Mouse (Mus musculus) adrenal gland, postnatal 10 days (tissue): Measurements from ENCODE around the gene Metrn. TPM values are rescaled to one million over a fixed set of nuclear protein-coding genes. Genes with fewer than 3 reads are reported as not detected.

Experiments used
- DNase-seq: peaks from one replicate; pipeline ENCODE4 v3.0.0; 2021; ENCODE audit warnings: mixed read lengths
- total RNA-seq, 2 experiments: library from RNA; stranded (reverse); gene quantifications; 2 replicates each; pipeline ENCODE4 v1.2.3; 2021

Gene Metrn
- total RNA-seq, 2 experiments from 2014 or later, result 28.0 to 45.1 TPM

- peak; percentile 69 for DNase-seq
These were observed 34.7 kb upstream of the Metrn start for GRCm38 (mm10) chr17:25831451-25832281.

- no peak for DNase-seq
These were observed 34.0 kb upstream of the Metrn start for GRCm38 (mm10) chr17:25830806-25831431.

GRCm38 (mm10) chr17:25830200-25830753 lies 33.3 kb upstream of the Metrn start:
- no peak for DNase-seq

- DNase-seq, result no peak
These were observed 32.7 kb upstream of the Metrn start for GRCm38 (mm10) chr17:25829558-25830017.

GRCm38 (mm10) chr17:25828712-25829557 lies 32.0 kb upstream of the Metrn start, which contains the start of gene Jmjd8:
Gene Jmjd8, plus strand, starts transcription at chr17:25828867.
- DNase-seq, result peak; percentile 87

- no peak for DNase-seq
These were observed 31.3 kb upstream of the Metrn start for GRCm38 (mm10) chr17:25828223-25828594.

GRCm38 (mm10) chr17:25827546-25828222 lies 30.7 kb upstream of the Metrn start:
- DNase-seq, result no peak

GRCm38 (mm10) chr17:25827011-25827410 lies 30.1 kb upstream of the Metrn start:
- DNase-seq, result no peak

- DNase-seq, result no peak
These were observed 29.1 kb upstream of the Metrn start for GRCm38 (mm10) chr17:25825984-25826570.

GRCm38 (mm10) chr17:25825311-25825710 lies 28.4 kb upstream of the Metrn start:
- no peak for DNase-seq

- DNase-seq, result no peak
These were observed 27.6 kb upstream of the Metrn start for GRCm38 (mm10) chr17:25824362-25825142.

- DNase-seq, result peak; percentile 80
These were observed 26.5 kb upstream of the Metrn start, which contains the start of gene Wdr24 for GRCm38 (mm10) chr17:25823452-25823851. Gene Wdr24, plus strand, starts transcription at chr17:25823627.

GRCm38 (mm10) chr17:25818851-25819780 lies 22.2 kb upstream of the Metrn start:
- DNase-seq, result no peak

GRCm38 (mm10) chr17:25817662-25818061 lies 20.7 kb upstream of the Metrn start:
- no peak for DNase-seq

GRCm38 (mm10) chr17:25813471-25813870 lies 16.5 kb upstream of the Metrn start:
- peak; percentile 95 for DNase-seq

GRCm38 (mm10) chr17:25810890-25811289 lies 14.0 kb upstream of the Metrn start:
- no peak for DNase-seq

- DNase-seq, result no peak
These were observed 12.8 kb upstream of the Metrn start for GRCm38 (mm10) chr17:25809606-25810340.
